Mouse (Mus musculus) retina, postnatal 1 day (tissue): ENCODE measurements around the gene Ctsl.

Source experiments
- DNase-seq: peaks from one replicate; pipeline ENCODE4 v3.0.0-alpha.2; 2012

The Ctsl gene

DNA sequence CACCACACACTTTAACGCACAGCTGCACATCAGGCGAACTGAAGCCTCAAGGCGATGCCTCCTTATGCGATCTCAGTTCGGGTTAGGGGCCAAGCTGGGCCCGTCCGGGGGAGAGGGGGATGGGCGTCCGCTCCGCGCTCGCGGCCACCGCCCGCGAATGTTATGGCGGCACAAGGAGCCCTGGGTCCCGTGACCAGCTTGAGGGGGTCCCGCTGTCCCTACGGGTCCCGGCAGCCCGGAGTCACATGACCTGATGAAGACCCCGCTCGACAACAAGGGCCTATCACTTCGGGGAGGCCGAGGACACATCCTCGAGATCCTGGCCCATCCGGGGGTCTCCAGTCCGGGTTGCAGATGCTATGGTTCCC, 901 bp downstream of the Ctsl start:
- DNase-seq: no peak

DNA sequence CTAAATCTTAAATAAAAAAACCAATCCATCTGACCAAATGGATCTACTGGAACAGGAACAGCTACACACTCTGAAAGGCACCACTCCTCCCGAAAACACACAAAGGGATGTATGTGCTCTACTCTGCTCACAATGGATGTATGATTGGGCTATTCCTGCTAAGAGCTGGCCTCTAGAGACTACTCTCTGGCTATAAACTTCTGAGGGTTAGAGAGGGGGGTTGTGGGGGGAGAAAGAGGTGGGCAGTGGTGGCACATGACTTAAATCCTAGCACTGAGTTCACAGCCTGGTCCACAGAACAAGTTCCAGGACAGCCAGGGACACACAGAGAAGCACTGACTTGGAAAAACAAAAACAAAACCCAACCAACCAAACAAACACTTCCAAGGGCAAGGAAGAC, 2.1 kb downstream of the Ctsl start:
- DNase-seq: no peak

DNA sequence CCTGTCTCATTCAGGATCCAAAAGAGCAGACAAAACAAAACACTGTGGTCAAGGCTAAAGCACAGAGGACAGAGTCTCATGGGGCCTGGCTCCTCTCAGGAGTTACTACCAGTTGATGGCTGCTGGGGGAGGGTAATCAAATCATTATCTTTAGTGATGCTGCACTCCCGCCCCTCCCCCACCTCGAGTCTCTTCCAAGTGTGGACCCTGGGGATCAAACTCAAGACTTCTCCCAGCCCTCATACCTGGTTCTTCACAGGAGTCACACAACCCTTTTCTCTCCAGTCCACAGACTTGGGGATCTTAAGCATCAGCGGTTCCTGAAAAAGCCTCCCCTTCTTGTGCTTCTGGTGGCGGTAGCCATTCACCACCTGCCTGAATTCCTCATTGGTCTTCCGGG, 3.1 kb downstream of the Ctsl start:
- no peak for DNase-seq

DNA sequence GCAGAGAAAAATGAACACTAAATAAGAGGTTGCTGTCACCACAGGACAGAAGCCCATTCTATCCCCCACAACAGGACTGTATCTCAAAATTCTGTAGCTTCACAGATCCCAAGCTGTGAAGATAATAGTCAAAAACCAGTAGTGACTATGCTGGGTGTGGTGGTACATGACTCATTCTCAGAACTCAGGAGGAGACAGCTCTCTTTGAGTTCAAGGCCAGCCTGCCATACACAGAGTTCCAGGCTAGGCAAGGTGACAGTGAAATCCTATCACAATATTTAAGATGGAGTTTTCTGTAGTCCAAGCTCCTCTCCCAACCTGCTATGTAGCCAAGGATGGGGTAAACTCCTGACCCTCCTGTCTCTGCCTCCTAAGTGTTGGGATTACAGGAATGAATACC, 5.4 kb downstream of the Ctsl start:
- no peak for DNase-seq

DNA sequence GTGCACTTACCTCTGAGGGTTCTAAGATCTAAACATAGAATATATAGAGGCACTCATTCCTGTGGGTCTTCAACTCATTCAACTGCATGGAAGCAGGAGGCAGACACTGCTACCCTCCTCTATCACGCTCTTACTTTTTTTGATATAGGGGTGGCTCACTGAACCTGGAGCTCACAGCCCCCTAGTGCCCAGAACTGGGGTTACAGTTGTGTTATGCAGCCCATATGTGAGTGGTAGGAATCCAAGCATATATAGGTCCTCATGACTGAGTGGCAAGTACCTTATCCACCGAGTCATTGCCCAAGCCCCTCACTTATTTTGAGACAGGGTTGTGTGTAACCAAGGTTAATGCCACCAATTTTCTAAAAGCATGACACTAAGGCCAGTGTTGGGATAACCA, 6.4 kb downstream of the Ctsl start:
- DNase-seq: peak; percentile 32

DNA sequence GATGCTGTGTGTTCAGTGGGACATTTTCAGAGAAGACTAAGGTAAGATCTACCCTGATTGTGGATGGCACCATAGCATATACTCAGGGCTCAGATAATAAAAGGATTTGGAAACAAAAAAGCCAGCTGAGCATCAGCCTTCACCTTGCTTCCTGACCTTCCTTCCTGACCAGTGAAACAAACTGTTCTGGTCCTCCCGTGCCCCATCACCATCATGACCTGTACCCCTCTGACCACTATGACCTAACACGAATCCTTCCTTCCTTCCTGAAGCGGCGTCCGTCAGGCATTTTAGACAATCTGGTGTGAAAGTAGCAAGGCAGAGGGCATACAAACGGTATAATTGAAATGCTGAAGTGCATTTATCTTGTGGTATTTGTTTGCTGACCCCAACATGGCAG, 8.6 kb downstream of the Ctsl start:
- no peak for DNase-seq

DNA sequence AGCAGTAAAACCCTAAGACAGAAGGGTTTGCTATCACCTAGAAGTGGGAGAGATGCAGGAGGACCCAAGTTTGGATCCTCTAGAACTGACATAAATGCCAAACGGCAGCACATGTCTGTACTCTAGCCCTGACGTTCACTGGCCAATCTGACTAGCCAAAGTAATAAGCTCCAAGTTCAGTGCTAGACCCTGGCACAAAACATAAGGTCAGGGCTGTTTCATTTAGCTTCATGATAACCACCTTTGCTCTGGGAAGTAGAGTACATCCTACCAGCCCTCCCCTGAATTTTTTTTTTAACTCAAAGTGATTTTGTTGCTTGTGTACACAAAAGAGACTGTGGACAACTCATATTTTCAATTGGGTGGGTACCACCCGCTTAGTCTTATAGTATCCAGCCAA, 9.7 kb downstream of the Ctsl start:
- no peak for DNase-seq

DNA sequence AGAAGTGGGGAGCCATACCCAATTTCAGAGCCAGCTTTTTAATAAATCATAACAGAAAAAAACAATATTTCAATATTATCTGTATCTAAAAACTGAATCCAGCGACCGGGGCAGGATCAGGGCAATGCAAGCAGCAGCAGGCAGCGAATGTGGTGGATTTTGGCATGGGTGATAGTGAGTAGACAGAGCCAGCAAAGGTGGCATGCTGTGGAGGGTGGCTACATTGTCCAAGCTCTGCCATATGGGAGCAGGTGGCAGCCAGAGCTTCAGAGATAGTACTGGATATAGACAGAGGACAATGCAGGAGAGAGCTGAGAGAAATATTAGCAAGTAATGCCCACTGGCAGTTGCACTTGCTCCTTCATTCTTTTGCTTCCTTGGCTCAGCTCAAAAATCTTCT, 11.0 kb downstream of the Ctsl start:
- no peak for DNase-seq

DNA sequence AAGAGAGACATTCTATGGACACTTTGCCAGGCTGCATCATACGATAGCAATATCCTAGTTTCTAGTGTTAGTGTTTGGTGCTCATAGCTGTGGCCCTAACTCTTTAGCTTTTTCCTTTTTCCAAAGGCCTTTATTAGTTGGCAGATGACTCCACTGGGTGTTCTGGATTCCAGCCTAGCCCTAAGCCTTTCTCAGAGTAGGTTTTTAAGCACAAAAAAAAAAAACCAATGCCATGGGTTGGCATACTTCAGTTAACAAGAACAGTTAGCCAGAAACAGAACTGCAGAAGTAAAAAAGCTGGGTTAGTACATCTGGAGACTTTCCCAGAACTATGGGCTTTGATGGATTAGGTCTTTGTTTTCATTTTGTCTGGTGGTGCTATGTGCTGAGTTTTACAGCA, 12.2 kb downstream of the Ctsl start:
- no peak for DNase-seq

DNA sequence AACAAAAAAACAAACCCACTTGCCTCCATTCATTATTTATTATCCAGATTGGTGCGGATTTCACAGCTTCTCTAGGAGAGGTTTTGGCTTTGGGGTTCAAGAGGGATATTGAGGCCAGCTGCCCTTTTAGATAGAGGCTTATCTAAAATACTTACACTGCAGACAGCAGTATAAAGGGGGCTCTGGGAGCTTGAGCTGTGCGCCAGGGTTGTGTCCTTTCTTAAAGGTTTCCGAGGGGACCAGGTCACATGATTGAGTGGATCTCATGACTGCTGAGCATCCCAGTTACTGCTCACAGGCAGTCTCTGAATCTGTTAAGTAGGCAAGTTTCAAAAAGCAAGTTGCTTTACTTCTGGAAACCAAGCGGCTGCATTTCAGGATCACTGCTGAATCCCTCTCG, 13.3 kb downstream of the Ctsl start:
- DNase-seq: no peak

DNA sequence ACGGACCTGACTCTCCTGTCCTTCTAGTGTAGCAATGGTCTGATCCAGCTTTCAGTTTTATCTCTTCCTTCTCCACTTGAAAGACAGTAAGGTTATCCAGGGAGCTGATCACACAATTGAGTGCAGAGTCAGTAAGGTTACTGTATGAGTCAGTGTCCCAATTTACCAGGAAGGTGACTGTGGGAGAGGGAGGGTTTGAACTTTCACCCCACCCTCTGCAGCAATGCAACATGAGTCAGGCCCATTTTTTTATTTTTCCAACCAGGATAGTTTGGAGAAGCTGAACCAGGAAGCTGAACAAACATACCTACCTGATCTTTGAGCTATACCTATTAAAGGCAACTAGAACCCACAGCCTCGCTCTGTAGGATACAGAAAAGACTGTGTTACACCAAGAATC, 21.2 kb downstream of the Ctsl start:
- DNase-seq: no peak

DNA sequence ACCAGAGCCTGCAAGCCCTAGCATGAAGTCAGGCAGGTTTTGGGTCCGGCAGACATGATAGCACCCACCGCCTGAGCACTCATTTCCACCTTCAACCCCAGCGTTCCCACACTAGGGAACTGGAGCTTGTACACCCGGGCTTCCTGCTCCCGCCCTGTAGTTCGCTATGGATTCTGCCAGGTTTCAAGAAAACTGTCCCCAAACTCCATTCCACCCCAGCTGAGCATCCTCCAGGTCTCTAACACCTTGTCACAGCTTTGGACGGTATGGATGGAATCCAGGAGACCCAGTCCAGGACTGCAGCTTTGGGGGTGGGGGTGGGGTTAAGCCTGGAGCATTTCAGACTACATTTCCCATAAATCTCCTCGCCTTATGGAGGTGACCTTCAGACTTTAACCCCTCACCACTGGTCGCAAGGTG, 26.6 kb downstream of the Ctsl start:
- DNase-seq: peak; percentile 64

DNA sequence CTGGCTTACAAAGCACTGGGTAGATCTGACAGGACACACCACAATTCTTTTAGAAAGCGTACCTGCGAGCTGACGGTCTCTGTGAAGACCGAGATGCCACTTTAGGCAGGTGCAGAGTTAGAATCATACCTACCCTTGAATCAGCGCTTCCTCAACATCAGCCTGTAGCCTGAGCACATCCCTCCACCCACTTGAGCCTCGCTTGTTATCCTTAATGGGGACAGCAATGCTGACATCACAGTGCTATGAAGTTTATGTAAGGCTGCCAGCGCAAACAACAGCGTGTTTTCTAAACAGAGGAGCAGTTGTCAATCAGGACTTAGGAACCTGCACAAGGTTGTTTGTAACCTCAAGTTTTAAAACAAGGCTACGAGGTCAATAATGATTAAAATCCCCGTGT, 27.1 kb downstream of the Ctsl start:
- DNase-seq: peak; percentile 41

DNA sequence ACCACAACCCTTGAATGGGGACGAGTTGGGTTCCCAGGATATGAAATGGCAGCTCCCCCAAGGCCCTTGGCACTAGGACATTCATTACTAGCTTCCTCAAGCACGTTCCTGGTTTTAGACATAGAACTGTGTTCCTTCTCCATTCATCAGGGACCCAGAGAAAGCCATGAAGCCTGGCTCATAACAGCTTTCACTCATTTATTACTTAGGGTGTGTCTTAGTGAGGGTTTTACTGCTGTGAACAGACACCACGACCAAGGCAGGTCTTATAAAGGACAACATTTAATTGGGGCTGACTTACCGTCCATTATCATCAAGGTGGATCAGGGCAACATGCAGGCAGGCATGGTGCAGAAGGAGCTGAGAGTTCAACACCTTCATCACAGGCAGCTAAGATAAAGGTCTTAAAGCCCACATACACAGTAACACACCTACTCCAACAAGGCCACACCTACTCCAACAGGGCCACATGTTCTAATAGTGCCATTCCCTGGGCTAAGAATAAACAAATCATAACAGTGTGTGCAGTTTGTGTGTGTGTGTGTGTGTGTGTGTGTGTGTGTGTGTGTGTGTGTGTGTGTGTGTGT, 35.1 kb downstream of the Ctsl start:
- DNase-seq: no peak

DNA sequence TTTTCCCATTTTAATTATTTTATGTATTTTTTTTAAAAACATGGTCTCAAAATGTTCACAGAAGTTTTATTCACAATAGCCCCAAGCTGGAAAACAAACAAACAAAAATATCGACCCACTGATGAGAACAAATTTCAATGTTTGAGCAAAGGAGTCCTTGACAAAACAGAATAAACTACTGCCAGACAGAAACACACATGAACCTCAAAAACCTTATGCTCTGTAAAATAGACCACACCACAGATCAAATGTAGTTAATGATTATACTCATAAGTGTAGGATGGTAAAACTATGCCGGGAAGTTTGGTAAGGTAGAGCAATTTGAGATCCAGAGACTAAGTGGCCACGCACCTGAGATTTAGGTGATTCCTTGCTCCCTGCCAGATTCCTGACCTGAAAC, 37.6 kb downstream of the Ctsl start:
- no peak for DNase-seq

DNA sequence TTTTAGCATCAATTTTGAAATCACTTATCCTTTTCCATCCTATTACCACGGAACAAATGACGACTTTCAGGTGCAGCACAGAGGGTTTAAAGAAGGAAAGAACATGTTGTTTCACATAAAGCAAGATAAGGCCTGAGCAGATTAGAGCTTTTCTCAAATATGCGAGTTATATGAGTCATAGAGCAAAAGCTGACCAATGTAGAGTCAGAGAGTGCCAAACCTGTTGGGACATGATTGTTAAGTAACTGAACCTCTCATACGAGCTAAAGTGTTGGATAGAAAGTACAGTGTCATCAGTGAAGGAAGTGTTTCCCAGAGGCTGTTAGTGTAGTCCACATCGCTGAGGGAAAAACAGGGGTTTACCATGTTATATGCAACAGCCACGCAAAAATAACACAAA, 38.4 kb downstream of the Ctsl start:
- DNase-seq: no peak

DNA sequence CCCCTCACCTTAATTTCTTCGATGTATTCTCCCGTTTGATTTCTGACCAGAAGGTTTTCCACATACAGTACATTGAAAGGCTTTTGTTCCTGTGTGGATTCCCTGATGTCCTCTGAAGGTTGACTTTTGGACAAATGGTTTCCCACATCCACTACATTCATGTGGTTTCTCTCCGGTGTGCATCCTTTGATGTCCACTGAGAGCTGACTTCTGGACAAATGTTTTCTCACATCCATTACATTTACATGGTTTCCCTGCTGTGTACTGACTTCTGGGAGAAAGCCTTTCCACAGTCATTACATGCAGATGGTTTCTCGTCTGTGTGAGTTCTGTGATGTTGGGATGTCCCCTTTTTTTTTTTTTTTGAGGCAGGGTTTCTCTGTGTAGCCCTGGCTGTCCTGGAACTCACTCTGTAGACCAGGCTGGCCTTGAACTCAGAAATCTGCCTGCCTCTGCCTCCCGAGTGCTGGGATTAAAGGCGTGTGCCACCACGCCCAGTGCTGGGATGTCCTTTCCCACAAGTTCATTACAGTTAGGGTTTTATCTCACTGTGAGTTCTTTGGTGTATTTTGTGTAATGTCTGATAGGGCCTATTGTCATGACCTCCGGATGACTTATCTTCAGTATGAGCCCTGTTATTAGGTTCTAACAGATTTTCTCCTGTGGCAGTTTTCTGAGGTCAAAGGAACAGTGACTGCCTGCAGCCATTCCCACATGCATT, 48.0 kb downstream of the Ctsl start:
- DNase-seq: no peak

DNA sequence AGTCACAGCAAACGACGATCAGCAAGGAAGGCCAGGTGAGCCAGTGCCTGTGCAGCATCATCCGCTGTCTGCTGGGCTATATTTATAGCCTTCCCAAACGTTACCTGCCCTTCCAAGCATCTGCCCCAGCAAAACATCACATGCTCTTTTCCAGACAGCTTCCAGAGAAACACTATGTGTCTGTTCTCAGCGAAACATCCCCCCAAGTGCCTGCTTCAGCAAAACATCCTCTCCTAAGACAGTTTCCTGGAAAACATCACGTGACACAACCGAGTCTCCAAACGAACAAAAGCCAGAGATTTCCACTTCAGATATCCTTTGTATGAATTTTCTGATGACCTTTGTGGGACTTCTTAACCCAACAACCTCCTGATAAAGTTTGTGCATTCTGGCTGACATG, 50.4 kb downstream of the Ctsl start:
- DNase-seq: no peak

DNA sequence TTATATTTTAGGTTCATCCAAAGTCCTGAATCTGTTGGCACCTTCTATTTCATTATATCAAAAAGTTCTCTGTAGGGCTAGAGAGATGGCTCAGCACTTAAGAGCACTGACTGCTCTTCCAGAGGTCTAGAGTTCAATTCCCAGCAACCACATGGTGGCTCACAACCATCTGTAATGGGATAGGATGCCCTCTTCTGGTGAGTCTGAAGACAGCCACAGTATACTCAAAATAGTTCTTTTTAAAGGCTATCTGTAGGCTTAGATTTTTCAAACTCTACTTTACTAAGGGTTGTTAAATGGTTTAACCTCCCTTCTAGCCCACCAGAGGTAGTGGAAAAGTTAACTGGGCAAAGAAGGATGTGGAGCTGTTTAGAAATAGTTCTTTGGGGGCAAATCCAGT, 50.9 kb downstream of the Ctsl start:
- no peak for DNase-seq

DNA sequence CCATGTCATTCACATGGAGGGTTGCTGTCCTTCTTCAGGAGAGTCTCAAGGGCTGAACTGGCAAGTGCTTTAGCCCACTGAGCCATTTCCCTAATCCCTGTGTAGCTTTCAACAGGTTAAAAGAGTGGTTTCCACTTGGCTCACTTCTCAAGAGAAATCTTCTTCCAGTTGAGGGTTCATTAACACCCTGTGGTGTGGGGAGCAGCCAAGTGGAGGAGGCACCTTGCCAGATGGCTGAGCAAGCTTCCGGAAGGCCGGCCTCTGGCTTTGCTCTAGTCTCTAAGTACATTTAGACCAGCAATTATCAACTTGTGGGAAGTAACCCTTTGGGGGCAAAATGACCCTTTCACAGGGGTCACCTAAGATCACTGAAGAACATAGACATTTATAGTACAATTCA, 52.3 kb downstream of the Ctsl start:
- no peak for DNase-seq

DNA sequence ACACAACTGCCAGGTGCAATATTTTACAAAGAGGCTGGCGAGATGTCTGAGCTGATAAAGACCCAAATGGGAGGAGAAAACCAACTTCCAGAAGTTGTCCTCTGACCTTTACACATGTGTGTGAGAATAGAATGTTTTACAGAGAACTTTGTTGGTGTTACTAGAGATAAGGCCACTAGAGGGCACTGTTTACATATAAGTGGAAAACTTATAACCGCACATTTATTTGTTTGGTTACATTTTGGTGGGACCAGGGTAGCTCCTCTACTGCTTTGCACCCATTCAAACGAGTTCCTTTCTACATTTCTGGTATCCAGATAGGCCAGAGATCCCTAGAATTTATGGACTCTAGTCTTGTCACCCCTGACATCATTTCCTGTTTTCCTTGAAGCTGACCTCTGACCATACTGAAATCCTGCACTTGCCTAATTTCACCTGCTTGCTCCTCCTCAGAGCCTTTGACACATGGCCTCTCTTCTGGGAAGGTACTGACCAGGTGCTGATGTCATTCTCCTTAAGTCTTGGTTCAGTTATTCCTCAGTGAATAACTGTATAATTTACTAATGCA, 55.1 kb downstream of the Ctsl start:
- peak; percentile 80 for DNase-seq

DNA sequence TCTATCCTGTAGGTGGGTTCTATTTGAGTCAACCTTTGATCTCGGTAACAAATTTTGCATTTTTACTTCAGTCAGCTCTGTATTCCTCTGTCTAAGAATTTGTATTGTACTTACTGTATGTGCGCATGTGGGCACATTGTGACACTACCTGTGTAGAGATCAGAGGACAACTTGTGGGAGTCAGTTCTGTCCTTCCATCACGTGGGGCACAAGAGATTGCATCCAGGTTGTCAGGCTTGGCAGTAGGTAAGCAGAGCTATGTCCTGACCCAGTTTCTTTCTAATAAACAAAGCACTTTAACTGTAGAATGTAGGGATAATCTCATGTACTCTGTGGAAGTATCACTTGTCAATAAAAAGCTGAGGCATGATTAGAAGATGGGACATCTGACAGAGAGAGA, 56.6 kb downstream of the Ctsl start:
- no peak for DNase-seq

DNA sequence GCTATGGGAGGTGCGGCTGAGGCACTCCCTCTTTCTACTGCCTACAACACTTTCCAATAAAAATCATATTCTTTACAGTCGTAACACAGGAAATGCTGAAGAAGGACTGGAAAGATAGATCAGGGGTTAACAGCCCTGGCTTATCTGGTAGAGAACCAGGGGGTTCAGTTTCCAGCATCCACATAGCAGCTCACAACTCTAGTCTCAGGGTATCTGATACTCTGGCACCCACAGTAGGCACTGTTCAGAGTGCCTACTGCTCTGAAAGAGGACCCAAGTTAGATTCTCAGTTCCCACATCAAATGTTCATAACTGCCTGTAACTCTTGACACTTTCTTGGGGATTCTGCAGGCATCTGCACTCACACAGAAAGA, 57.8 kb downstream of the Ctsl start:
- no peak for DNase-seq

DNA sequence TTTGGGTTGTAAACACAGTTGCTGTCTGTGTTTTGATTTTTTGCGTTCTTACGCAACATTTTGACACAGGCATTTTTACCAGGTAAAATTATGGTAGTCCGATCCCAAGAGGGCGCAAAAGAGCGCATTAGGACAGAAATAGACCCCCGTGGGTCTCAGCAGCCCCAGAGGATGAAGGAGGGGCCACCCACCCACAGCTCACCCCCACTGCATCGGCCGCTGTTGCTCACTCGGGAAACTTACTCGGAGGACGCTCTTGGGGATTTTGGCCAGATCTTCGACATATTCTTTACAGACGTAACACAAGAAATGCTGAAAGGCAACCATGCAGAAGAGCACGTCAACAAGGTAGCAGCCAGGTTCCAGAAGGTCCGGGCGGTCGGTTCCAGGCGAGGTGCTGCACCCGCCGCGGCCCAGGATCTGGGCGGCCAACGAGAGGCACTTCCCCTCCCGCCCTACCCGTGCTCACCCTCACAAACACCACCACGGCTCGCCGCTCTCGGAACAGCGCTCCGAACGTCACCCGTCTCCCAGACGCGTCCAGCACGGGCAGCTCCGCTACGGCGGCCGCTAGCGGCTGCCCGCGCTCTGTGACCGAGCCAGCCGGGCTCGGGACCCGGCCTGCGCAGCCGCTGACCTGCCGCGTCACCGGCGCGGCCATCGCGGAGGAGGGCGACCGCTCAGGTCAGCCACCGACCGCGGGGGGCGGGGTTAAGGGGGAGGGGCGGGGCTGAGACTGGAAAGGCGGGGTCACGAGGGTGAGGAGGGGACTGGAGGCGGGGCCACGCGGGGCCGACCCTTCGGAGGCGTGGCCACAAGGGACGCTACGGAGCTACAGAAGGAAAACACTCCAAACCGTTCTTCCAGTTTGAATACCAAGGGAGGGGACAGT, 58.4 kb downstream of the Ctsl start, which contains the start of gene Aaed1:
Aaed1 (minus strand) TSS at position 687 of the 892 bp plus-strand sequence.
- DNase-seq: peak; percentile 93
